ENCODE assay signal across 26 mouse cellular contexts in the genomic region with DNA sequence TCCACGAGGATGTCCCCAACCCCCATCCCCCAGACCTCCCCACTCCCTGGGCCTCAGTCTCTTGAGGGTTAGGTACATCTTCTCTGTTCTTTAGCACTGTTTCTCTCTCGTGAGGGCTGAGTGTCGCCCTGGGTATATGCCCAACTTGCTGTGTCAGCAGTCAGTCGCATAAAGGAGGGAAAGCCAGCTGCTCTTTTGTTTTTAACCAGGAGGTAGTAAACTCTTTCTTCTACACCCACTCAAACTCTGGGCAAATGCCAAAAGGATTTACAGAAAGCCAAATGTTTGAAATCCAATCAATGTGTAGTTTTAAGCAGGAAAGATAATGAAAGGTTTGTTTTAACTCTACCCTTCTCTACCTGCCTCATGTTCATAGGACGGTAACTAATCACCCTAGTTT. TPM values are rescaled to one million over a fixed set of nuclear protein-coding genes. Genes with fewer than 3 reads are reported as not detected.
"Had no signal": no experiment of that assay in that cellular context is flagged by ENCODE, and none has a peak within 500 bp of the region (broad histone marks: within the 10 kb centered on the region; RNA-seq: fewer than 3 reads in every experiment).

No protein-coding gene starts in this region.

- H3K9ac ChIP-seq: liver, embryonic 13.5 days; neural tube, embryonic 13.5 days had no signal

- DNase-seq: kidney, postnatal 14 days; kidney, postnatal 4 days; layer of hippocampus, adult 9-11 months; layer of hippocampus, postnatal 36 days; liver, embryonic 13.5 days; lung, adult 2 months; lung, postnatal 14 days; lung, postnatal 4 days; midbrain, embryonic 14.5 days; thymus, adult 18-20 months; thymus, postnatal 36 days had no signal

- H3K27me3 ChIP-seq: liver, embryonic 13.5 days; neural tube, embryonic 13.5 days had no signal

- H3K4me2 ChIP-seq: liver, embryonic 13.5 days; midbrain, embryonic 11.5 days; neural tube, embryonic 13.5 days had no signal

- H3K4me3 ChIP-seq: left cerebral cortex, adult 2 months; liver, embryonic 13.5 days; neural tube, embryonic 13.5 days had no signal

- H3K9me3 ChIP-seq: liver, embryonic 13.5 days; neural tube, embryonic 13.5 days had no signal

- H3K4me1 ChIP-seq: liver, embryonic 13.5 days had no signal

- H3K27ac ChIP-seq: left cerebral cortex, adult 2 months; liver, embryonic 13.5 days had no signal

RNA-seq across cellular contexts. Expression of gene Pitx3, which starts 28.9 kb away (rescaled TPM):
- total RNA-seq: layer of hippocampus, adult 18-20 months; layer of hippocampus, postnatal 36 days; left cerebral cortex, adult 2 months; left cerebral cortex, postnatal 10 days; left cerebral cortex, postnatal 36 days; liver, adult 2 months; megakaryocyte progenitor cell, adult 5-6 weeks; megakaryocyte-erythroid progenitor cell, adult 5-6 weeks; neutrophil, adult 5-6 weeks had no signal
- polyA plus RNA-seq: liver, adult 2 months; lung, embryonic 16.5 days; small intestine, adult 2 months; spleen, adult 2 months had no signal

RNA-seq across cellular contexts. Expression of gene Elovl3, which starts 45.3 kb away (rescaled TPM):
- total RNA-seq: layer of hippocampus, adult 18-20 months; layer of hippocampus, postnatal 36 days; left cerebral cortex, adult 2 months; left cerebral cortex, postnatal 10 days; left cerebral cortex, postnatal 36 days; megakaryocyte progenitor cell, adult 5-6 weeks; megakaryocyte-erythroid progenitor cell, adult 5-6 weeks; neutrophil, adult 5-6 weeks had no signal
- polyA plus RNA-seq: kidney, embryonic 16.5 days; liver, embryonic 13.5 days; midbrain, embryonic 11.5 days; neural tube, embryonic 13.5 days; small intestine, adult 2 months; spleen, adult 2 months; urinary bladder, adult 2 months had no signal
